Mouse (Mus musculus) midbrain, embryonic 16.5 days (tissue): ENCODE data around the gene Etfa. TPM values are rescaled to one million over a fixed set of nuclear protein-coding genes. Genes with fewer than 3 reads are reported as not detected.
A peak's percentile ranks its signal among the peaks of the same experiment; 100 is the strongest.

Experiments used
- ATAC-seq: fragments of 200-750 bp; cut with Nextera tagmentation; 2 replicates; pipeline ENCODE4 v1.8.0; 2017; ENCODE audit warnings: moderate TSS enrichment
- H3K27ac ChIP-seq: fragments of 300-500 bp; sonication (generic); 2 replicates; pipeline ENCODE4 v1.5.1; 2014; ENCODE audit warnings: mild to moderate bottlenecking, low read length, mixed read lengths
- H3K27me3 ChIP-seq: fragments of 300-500 bp; sonication (generic); 2 replicates; pipeline ENCODE4 v1.6.1; 2014; ENCODE audit warnings: low read depth, low read length, mixed read lengths; ENCODE audit not compliant: control insufficient read depth, insufficient read depth
- H3K36me3 ChIP-seq: fragments of 300-500 bp; sonication (generic); 2 replicates; pipeline ENCODE4 v1.6.1; 2014; ENCODE audit warnings: mild to moderate bottlenecking, low read length, moderate library complexity, mixed read lengths; ENCODE audit not compliant: control insufficient read depth, insufficient read depth
- H3K4me1 ChIP-seq: fragments of 300-500 bp; sonication (generic); 2 replicates; pipeline ENCODE4 v1.6.1; 2014; ENCODE audit warnings: mild to moderate bottlenecking, low read length, mixed read lengths; ENCODE audit not compliant: control insufficient read depth, insufficient read depth
- H3K4me2 ChIP-seq: fragments of 300-500 bp; sonication (generic); 2 replicates; pipeline ENCODE4 v1.6.1; 2014; ENCODE audit warnings: mild to moderate bottlenecking, low read length, mixed read lengths
- H3K4me3 ChIP-seq: fragments of 300-500 bp; sonication (generic); 2 replicates; pipeline ENCODE4 v1.5.1; 2014; ENCODE audit warnings: low read depth, mild to moderate bottlenecking, low read length, moderate library complexity, mixed read lengths
- H3K9ac ChIP-seq: fragments of 300-500 bp; sonication (generic); 2 replicates; pipeline ENCODE4 v1.6.1; 2014; ENCODE audit warnings: low read depth, low read length, mixed read lengths
- H3K9me3 ChIP-seq: fragments of 300-500 bp; sonication (generic); replicated peaks from 2 replicates; pipeline ENCODE4 v1.6.1; 2014; ENCODE audit warnings: mild to moderate bottlenecking, low read length, mixed read lengths; ENCODE audit not compliant: control insufficient read depth, poor library complexity, severe bottlenecking
- WGBS: fragments of 180-500 bp; shearing (Covaris S2); extraction: QIAGEN DNeasy Blood & Tissue Kit; methylation state at CpG from one replicate; pipeline ENCODE4 v1.1.7; 2014; 5-methylcytosine and 5-hydroxymethylcytosine counted together
- polyA plus RNA-seq: library from polyadenylated mRNA; unstranded; fragments of >200 nt; fragmentation: Nextera tagmentation; extraction: Ambion mirVana; gene quantifications from 2 replicates; pipeline ENCODE4 v1.2.1, GENCODE M21; 2015

Gene Etfa
- polyA plus RNA-seq, 1 experiment from 2014 or later = 81.2 TPM

- H3K27me3 ChIP-seq = peaks cover 43% of the 10 kb centered on the region
- H3K4me1 ChIP-seq = peaks cover 23% of the 10 kb centered on the region
- under 1% methylated on average over 46 of the region's 46 CpGs for WGBS
- ATAC-seq = no peak
- peak overlapping the region; percentile 8; the same call in 1 of the 2 replicates for H3K4me3 ChIP-seq
- H3K27ac ChIP-seq = no peak overlapping the region
- H3K4me2 ChIP-seq = no peak overlapping the region
- H3K36me3 ChIP-seq = no peaks in the 10 kb centered on the region
- no peak overlapping the region for H3K9ac ChIP-seq
- no peaks in the 10 kb centered on the region for H3K9me3 ChIP-seq
These were observed 31.8 kb upstream of the Etfa start for GRCm38 (mm10) chr9:55543703-55544401.

- no peak overlapping the region for H3K9ac ChIP-seq
- H3K9me3 ChIP-seq = no peaks in the 10 kb centered on the region
- no peaks in the 10 kb centered on the region for H3K36me3 ChIP-seq
- no peak overlapping the region for H3K4me2 ChIP-seq
- H3K27me3 ChIP-seq = peaks cover 43% of the 10 kb centered on the region
- WGBS = 12% methylated on average over 8 of the region's 8 CpGs
- peaks cover 23% of the 10 kb centered on the region for H3K4me1 ChIP-seq
- no peak overlapping the region for H3K27ac ChIP-seq
- no peak overlapping the region for H3K4me3 ChIP-seq
- ATAC-seq = no peak
These were observed 31.3 kb upstream of the Etfa start for GRCm38 (mm10) chr9:55543336-55543702.

- H3K4me3 ChIP-seq = no peak overlapping the region
- no peaks in the 10 kb centered on the region for H3K9me3 ChIP-seq
- H3K27me3 ChIP-seq = peaks cover 42% of the 10 kb centered on the region
- no peak overlapping the region for H3K9ac ChIP-seq
- H3K4me1 ChIP-seq = peaks cover 23% of the 10 kb centered on the region
- peak overlapping the region; percentile 17; the same call in 1 of the 2 replicates for H3K4me2 ChIP-seq
- H3K27ac ChIP-seq = no peak overlapping the region
- no peak for ATAC-seq
- no peaks in the 10 kb centered on the region for H3K36me3 ChIP-seq
- WGBS = 2% methylated on average over 59 of the region's 59 CpGs
These were observed 30.6 kb upstream of the Etfa start for GRCm38 (mm10) chr9:55542366-55543325.

- H3K27me3 ChIP-seq = peaks cover 46% of the 10 kb centered on the region
- no peak overlapping the region for H3K4me3 ChIP-seq
- ATAC-seq = no peak
- peak overlapping the region; percentile 17; the same call in 1 of the 2 replicates for H3K4me2 ChIP-seq
- no peaks in the 10 kb centered on the region for H3K36me3 ChIP-seq
- peaks cover 23% of the 10 kb centered on the region for H3K4me1 ChIP-seq
- no peaks in the 10 kb centered on the region for H3K9me3 ChIP-seq
- no peak overlapping the region for H3K9ac ChIP-seq
- WGBS = under 1% methylated on average over 59 of the region's 59 CpGs
- H3K27ac ChIP-seq = no peak overlapping the region
These were observed 29.8 kb upstream of the Etfa start for GRCm38 (mm10) chr9:55541681-55542365.

- peak; percentile 85 for ATAC-seq
- Histone ChIP-seq H3K36me3 (no peaks in the 10 kb centered on the region), H3K9me3 (no peaks in the 10 kb centered on the region), H3K27me3 (peaks cover 46% of the 10 kb centered on the region), H3K4me3 (peak overlapping the region; percentile 39), H3K9ac (peak overlapping the region; percentile 32; the same call in 1 of the 2 replicates), H3K27ac (no peak overlapping the region), H3K4me2 (peak overlapping the region; percentile 62), H3K4me1 (peaks cover 18% of the 10 kb centered on the region; the same call in 1 of the 2 replicates)
- WGBS = under 1% methylated on average over 28 of the region's 28 CpGs
These were observed 28.8 kb upstream of the Etfa start for GRCm38 (mm10) chr9:55540888-55541287.

- no peak overlapping the region for H3K27ac ChIP-seq
- 2% methylated on average over 12 of the region's 12 CpGs for WGBS
- peaks cover 45% of the 10 kb centered on the region for H3K27me3 ChIP-seq
- no peak for ATAC-seq
- H3K9me3 ChIP-seq = no peaks in the 10 kb centered on the region
- H3K4me3 ChIP-seq = peak overlapping the region; percentile 39
- peak overlapping the region; percentile 32; the same call in 1 of the 2 replicates for H3K9ac ChIP-seq
- H3K36me3 ChIP-seq = no peaks in the 10 kb centered on the region
- H3K4me2 ChIP-seq = peak overlapping the region; percentile 62
- peaks cover 17% of the 10 kb centered on the region; the same call in 1 of the 2 replicates for H3K4me1 ChIP-seq
These were observed 28.3 kb upstream of the Etfa start for GRCm38 (mm10) chr9:55540391-55540770.

GRCm38 (mm10) chr9:55539661-55540390, 27.8 kb upstream of the Etfa start:
- H3K9me3 ChIP-seq = no peaks in the 10 kb centered on the region
- H3K4me2 ChIP-seq = no peak overlapping the region
- peaks cover 15% of the 10 kb centered on the region; the same call in 1 of the 2 replicates for H3K4me1 ChIP-seq
- H3K27me3 ChIP-seq = peaks cover 41% of the 10 kb centered on the region
- no peak overlapping the region for H3K9ac ChIP-seq
- 2% methylated on average over 31 of the region's 31 CpGs for WGBS
- ATAC-seq = no peak
- H3K36me3 ChIP-seq = no peaks in the 10 kb centered on the region
- no peak overlapping the region for H3K27ac ChIP-seq
- no peak overlapping the region for H3K4me3 ChIP-seq

- no peak overlapping the region for H3K9ac ChIP-seq
- peaks cover 41% of the 10 kb centered on the region for H3K27me3 ChIP-seq
- H3K4me3 ChIP-seq = no peak overlapping the region
- peaks cover 12% of the 10 kb centered on the region; the same call in 1 of the 2 replicates for H3K4me1 ChIP-seq
- no peaks in the 10 kb centered on the region for H3K36me3 ChIP-seq
- no peak overlapping the region for H3K27ac ChIP-seq
- no peaks in the 10 kb centered on the region for H3K9me3 ChIP-seq
- 9% methylated on average over 1 of the region's 1 CpGs for WGBS
- no peak for ATAC-seq
- no peak overlapping the region for H3K4me2 ChIP-seq
These were observed 27.0 kb upstream of the Etfa start for GRCm38 (mm10) chr9:55539006-55539405.
